Mouse (Mus musculus) erythroblast, embryonic 14.5 days (primary cell): Measurements from ENCODE around the gene Notch4.

Experiments
- GATA1 ChIP-seq: IDR thresholded peaks from 2 replicates; pipeline ENCODE4 v1.6.1; 2012; ENCODE audit warnings: low read length, inconsistent platforms, mixed read lengths
- TAL1 ChIP-seq: IDR thresholded peaks from 3 replicates; pipeline ENCODE4 v1.6.1; 2012; ENCODE audit warnings: low read length, inconsistent platforms, mixed read lengths

DNA sequence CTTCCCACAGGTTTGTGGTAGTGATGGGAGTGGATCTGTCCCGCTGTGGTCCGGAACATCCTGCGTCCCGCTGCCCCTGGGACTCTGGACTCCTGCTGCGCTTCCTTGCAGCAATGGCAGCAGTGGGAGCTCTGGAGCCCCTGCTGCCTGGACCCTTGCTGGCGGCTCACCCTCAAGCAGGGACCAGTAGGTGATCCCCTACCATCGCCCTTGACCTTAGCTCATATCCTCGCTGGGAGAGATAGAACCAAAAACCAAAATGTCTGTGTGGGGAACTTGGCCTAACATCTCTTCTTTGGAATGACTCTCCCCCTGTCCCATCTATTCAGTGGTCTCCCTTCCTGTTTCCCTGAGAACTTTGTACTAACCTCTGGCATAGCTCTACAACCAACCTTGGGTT is 19.8 kb downstream of the Notch4 start:
- TF ChIP-seq TAL1 (no peak), GATA1 (no peak)
